Mouse (Mus musculus) liver, adult 2 months (tissue): ENCODE data around the gene Gjc1. TPM values are rescaled to one million over a fixed set of nuclear protein-coding genes. Genes with fewer than 3 reads are reported as not detected.

Source experiments
- DNase-seq: peaks from one replicate; pipeline ENCODE4 v3.0.0-alpha.2; 2011; ENCODE audit warnings: low read depth, low spot score; ENCODE audit errors: extremely low read depth
- H3K27ac ChIP-seq: fragments of 200-500 bp; replicated peaks from 2 replicates; pipeline ENCODE4 v1.5.1; 2012; ENCODE audit warnings: low read depth, mild to moderate bottlenecking, control low read depth, inconsistent platforms, low read length; ENCODE audit not compliant: insufficient read depth
- H3K27me3 ChIP-seq: fragments of 200-500 bp; 2 replicates; pipeline ENCODE4 v1.6.1; 2012; ENCODE audit warnings: mild to moderate bottlenecking, moderate library complexity, low read length, inconsistent platforms; ENCODE audit not compliant: control insufficient read depth, insufficient read depth
- H3K36me3 ChIP-seq: fragments of 200-500 bp; 2 replicates; pipeline ENCODE4 v1.6.1; 2012; ENCODE audit warnings: low read length, inconsistent platforms; ENCODE audit not compliant: control insufficient read depth, insufficient read depth
- H3K4me1 ChIP-seq: fragments of 200-500 bp; 2 replicates; pipeline ENCODE4 v1.6.1; 2011; ENCODE audit warnings: low read length; ENCODE audit not compliant: control insufficient read depth, insufficient read depth
- H3K4me3 ChIP-seq: fragments of 200-500 bp; 2 replicates; pipeline ENCODE4 v1.5.1; 2011; ENCODE audit warnings: low read depth, mild to moderate bottlenecking, control low read depth, low read length, moderate library complexity; ENCODE audit not compliant: insufficient read depth
- H3K79me2 ChIP-seq: fragments of 200-500 bp; 2 replicates; pipeline ENCODE4 v1.6.1; 2012; ENCODE audit warnings: inconsistent platforms, mild to moderate bottlenecking, low read length, moderate library complexity; ENCODE audit not compliant: control insufficient read depth, insufficient read depth
- H3K9ac ChIP-seq: fragments of 200-500 bp; 2 replicates; pipeline ENCODE4 v1.6.1; 2012; ENCODE audit warnings: low read depth, mild to moderate bottlenecking, control low read depth, inconsistent platforms, low read length
- CTCF ChIP-seq: fragments of 200-500 bp; IDR thresholded peaks from 2 replicates; pipeline ENCODE4 v1.5.1; 2011; ENCODE audit warnings: low read depth, low read length, control low read depth
- POLR2A ChIP-seq: fragments of 200-500 bp; IDR thresholded peaks from 2 replicates; pipeline ENCODE4 v1.6.1; 2011; ENCODE audit warnings: low read length, control low read depth; ENCODE audit not compliant: insufficient read depth; ENCODE audit errors: extremely low read depth
- WGBS: fragments of 180-500 bp; shearing (Covaris S2); methylation state at CpG from one replicate; pipeline ENCODE4 v1.1.7; 2018; 5-methylcytosine and 5-hydroxymethylcytosine counted together
- polyA plus RNA-seq: library from polyadenylated mRNA; depleted of rRNA; stranded (reverse); fragments of >200 nt; gene quantifications from 2 replicates; pipeline ENCODE4 v1.2.3, GENCODE M21; 2012
- total RNA-seq: library from RNA; depleted of rRNA; stranded (reverse); fragments of >200 nt; gene quantifications from 2 replicates; pipeline ENCODE4 v1.2.3, GENCODE M21; 2014

Gene Gjc1
- total and polyA plus RNA-seq, 2 experiments: 0.26 to 0.46 TPM

DNA sequence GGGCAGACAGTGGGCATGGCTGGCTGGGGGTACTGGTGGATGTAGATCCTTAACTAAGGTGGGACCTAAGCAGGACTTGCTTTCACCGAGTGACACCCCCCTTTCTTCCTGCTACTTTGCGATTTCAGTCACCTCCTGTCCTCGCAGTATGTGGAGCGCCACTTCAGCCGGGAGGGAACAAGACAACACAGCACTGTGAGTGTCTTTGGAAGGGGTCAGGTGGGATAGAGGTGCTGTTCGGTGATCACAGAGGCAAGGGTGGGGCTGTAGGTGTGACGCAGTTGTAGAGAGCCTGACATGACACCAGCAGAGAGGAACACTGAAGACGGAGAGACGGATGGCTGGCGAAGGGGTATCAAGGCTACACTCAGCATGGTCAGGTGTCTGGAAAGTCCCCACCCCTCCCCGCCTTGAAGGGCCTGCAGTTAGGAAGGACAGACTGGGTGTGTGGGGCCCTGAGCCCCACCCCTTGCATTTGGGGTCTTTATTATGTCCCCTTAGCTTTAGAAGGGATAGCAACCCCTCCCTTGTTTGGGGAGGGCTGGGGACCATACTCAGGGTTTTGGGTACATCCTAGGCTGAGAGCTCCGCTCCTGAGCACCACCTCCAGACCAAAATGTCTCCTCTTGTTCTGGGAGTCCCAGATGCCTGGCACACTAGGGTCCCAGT lies 49.4 kb downstream of the Gjc1 start:
- no peak overlapping the region for H3K9ac ChIP-seq
- TF ChIP-seq CTCF: no peak
- 90% methylated on average over 12 of the region's 12 CpGs for WGBS
- H3K79me2 ChIP-seq: no peaks in the 10 kb centered on the region
- H3K27ac ChIP-seq: no peak overlapping the region
- H3K4me1 ChIP-seq: peaks cover 7% of the 10 kb centered on the region; the same call in 1 of the 2 replicates
- DNase-seq: no peak
- H3K36me3 ChIP-seq: no peaks in the 10 kb centered on the region
- H3K27me3 ChIP-seq: no peaks in the 10 kb centered on the region
- no peak overlapping the region for H3K4me3 ChIP-seq

DNA sequence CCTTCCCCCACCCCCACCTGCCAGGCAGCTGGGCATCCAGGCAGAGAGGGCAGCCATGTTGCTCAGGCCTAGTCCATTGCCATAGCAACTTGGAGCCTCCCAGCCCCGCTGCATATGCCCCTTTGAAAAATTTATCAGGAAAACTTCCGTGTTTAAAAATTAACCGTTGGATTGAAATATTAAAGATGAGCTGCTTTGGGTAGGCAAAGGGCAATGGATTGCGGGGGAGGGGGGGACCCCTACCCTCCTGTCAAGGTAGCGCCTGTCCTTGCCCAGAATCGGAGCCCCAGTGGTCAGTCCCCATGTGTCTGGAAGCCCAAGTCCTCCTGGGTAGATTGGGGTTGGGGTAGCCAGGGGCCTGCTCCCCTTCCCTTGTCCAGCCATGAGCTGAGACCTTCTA lies 50.4 kb downstream of the Gjc1 start:
- Histone ChIP-seq H3K4me1 (peaks cover 5% of the 10 kb centered on the region; the same call in 1 of the 2 replicates), H3K9ac (no peak overlapping the region), H3K27me3 (no peaks in the 10 kb centered on the region), H3K27ac (no peak overlapping the region), H3K36me3 (no peaks in the 10 kb centered on the region), H3K4me3 (no peak overlapping the region), H3K79me2 (no peaks in the 10 kb centered on the region)
- WGBS: 81% methylated on average over 6 of the region's 6 CpGs
- TF ChIP-seq POLR2A (no peak), CTCF (no peak)
- no peak for DNase-seq

DNA sequence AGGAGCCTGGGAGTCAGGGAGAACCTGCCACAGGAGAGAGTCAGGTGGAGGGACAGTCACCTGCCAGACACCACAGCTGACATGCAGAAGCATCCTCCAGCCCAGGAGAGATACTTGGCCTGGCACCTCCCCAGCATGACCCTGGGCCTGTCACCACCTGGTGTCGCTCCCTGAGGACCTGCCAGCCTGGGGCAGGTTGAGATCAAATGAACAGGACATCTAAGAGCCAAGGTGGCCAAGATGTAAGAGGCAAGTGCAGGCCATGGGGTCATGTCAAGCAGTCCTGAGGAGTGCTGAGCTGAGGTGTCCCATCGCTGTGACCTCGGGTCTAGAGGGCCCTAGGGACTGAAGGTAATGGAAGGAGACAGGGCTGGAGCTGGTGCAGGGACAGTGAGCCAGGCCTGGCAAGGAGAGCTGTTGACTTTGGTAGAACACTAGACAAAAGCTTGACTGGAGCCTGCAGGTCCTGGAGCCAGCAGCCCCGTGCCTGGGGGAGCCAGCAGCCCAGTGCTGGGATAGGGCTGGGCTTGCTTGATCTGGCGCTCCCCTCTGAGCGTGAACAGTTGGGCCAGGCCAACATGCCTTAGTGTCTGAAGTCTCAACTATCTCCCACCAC lies 52.3 kb downstream of the Gjc1 start:
- WGBS: 30% methylated on average over 6 of the region's 6 CpGs
- H3K79me2 ChIP-seq: no peaks in the 10 kb centered on the region
- H3K4me3 ChIP-seq: no peak overlapping the region
- no peaks in the 10 kb centered on the region for H3K36me3 ChIP-seq
- DNase-seq: peak; percentile 77
- peaks cover 3% of the 10 kb centered on the region; the same call in 1 of the 2 replicates for H3K4me1 ChIP-seq
- H3K9ac ChIP-seq: no peak overlapping the region
- TF ChIP-seq CTCF (0 out of 2 replicates have a peak, but pooled peaks have one; percentile 6), POLR2A (no peak)
- H3K27ac ChIP-seq: no peak overlapping the region
- H3K27me3 ChIP-seq: no peaks in the 10 kb centered on the region

DNA sequence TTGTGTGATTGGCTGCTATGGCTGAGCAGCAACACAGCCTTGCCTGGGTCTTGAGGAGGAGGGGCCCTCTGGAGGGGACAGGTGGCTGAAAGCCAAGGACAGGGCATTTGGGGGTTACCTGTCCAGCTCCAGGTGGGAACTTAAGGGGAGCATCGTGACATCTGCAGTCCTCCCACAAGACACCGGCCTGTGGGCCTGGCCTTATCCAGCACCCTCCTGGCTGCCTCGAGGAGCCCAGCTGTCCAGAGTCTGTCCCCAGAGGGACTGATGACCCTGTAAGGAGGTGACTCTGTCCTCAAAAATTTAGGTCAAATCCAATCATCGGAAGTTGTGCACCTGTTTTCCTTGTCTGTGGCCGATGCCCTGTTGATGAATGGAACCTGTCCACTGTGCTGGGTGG lies 54.1 kb downstream of the Gjc1 start:
- Histone ChIP-seq H3K9ac (no peak overlapping the region), H3K27ac (no peak overlapping the region)
- WGBS: 92% methylated on average over 5 of the region's 5 CpGs

DNA sequence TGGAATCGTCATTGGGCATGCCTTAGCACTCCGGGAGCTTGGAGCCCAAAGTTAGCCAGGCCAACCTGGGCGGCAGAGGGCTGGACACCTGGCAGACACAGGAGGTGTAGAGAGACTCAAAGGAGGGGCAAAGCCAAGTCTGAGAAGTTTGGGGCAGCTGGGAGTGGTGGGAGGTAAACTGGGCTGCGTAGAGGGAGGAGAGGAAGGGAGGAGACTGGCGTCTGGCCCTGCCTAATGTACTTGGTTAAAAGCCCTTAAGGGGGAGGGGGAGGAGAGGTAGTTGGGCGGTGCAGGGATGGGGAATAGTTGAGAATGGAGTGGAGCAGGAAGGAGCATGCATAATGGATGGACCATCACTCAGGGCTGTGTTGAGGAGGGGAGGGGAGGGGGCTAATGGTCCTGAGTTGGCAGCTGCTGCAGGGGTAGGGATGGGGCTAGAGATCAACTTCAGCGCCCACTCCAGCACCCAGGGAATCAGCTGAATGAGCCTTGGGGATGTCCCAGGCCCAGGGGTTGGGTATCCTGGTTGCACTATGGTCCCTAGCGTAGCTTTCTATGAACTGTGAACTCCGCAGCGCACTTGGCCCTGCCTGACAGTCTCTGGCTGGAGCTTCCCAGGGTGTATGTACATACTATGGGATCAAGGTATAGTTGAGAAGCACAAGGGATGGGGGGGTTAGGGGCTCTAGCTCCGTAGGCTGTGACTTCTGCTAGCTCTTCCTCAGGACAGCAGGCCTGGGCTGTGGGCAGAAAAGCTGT lies 56.3 kb downstream of the Gjc1 start:
- H3K79me2 ChIP-seq: no peaks in the 10 kb centered on the region
- H3K4me3 ChIP-seq: no peak overlapping the region
- WGBS: 89% methylated on average over 11 of the region's 11 CpGs
- DNase-seq: no peak
- H3K9ac ChIP-seq: no peak overlapping the region
- no peaks in the 10 kb centered on the region for H3K27me3 ChIP-seq
- TF ChIP-seq POLR2A (no peak), CTCF (no peak)
- H3K27ac ChIP-seq: no peak overlapping the region
- peaks cover 3% of the 10 kb centered on the region; the same call in 1 of the 2 replicates for H3K4me1 ChIP-seq
- no peaks in the 10 kb centered on the region for H3K36me3 ChIP-seq

More for the DNA sequence above, 54.1 kb downstream of the Gjc1 start:
- no peaks in the 10 kb centered on the region for H3K79me2 ChIP-seq
- H3K36me3 ChIP-seq: no peaks in the 10 kb centered on the region
- no peaks in the 10 kb centered on the region for H3K27me3 ChIP-seq
- TF ChIP-seq CTCF (no peak), POLR2A (no peak)
- DNase-seq: no peak
- no peak overlapping the region for H3K4me3 ChIP-seq
- H3K4me1 ChIP-seq: peaks cover 3% of the 10 kb centered on the region; the same call in 1 of the 2 replicates

DNA sequence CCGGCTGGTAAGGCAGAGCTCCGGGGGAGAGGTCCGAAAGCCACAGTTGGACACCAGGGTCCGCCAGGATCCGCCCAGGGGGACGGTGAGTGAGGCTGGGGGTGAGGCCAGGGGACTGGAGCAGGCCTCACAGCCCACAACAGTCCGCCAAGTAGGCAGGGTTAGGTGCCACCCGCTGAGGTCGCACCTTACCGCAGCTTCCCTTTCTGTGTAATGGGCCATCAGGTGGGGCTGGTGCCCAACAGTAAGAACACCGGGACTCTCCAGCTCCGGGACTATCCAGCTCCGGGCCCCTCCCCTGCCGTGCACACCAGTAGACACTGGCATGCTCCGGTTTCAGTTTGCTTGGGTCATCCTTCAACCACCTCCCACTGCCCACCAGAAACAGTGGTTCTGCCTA lies 57.3 kb downstream of the Gjc1 start:
- no peak for TF ChIP-seq CTCF
- H3K9ac ChIP-seq: no peak overlapping the region
- WGBS: 36% methylated on average over 15 of the region's 15 CpGs

More for the DNA sequence above, 57.3 kb downstream of the Gjc1 start:
- Histone ChIP-seq H3K4me1 (peaks cover 3% of the 10 kb centered on the region; the same call in 1 of the 2 replicates), H3K79me2 (no peaks in the 10 kb centered on the region), H3K27me3 (no peaks in the 10 kb centered on the region), H3K36me3 (no peaks in the 10 kb centered on the region), H3K27ac (no peak overlapping the region), H3K4me3 (peak overlapping the region; percentile 63; the same call in 1 of the 2 replicates)
- DNase-seq: no peak
